Mouse (Mus musculus): Measurements from ENCODE around the gene Olfr239. TPM values are rescaled to one million over a fixed set of nuclear protein-coding genes. Genes with fewer than 3 reads are reported as not detected.
"Not testable (repeated sequence)": the region's sequence is repeated elsewhere in the genome, so short reads cannot be mapped to it uniquely, and the experiment has no call there.

The Olfr239 gene
- not detected in 2 replicates for polyA plus RNA-seq (2012)

GRCm38 (mm10) chr17:33191002-33191401 is at the start of gene Olfr239:
TSS of gene Olfr239 (plus strand) at chr17:33191302.
- TF ChIP-seq GATA1 (IDR thresholded peaks at IDR 0.05; ENCODE audit: low read length): not testable (repeated sequence)

DNA sequence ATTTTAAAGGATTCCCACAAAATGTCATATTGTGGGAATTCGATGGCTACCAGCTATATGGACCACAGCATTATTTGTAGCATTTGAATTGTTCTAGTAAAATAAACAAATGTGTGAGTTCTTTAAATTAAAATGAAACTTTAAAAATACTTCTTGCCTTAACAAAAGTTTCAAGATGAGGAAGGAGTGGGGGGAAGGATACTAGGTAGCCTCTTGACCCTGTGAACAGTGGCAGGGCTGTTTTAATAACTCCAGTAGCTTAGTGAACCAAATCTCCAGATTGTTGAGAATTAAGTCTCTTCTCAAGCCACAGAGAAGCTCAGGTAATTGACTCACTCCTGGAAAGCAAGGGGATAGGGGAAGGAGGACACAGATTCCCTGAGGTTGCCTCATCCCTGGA is 23.0 kb upstream of the Olfr239 start, which contains the start of gene Olfr55:
TSS of gene Olfr55 (plus strand) at position 301 of the 400 bp plus-strand sequence.
- TF ChIP-seq GATA1 (IDR thresholded peaks at IDR 0.05; ENCODE audit: low read length): not testable (repeated sequence)

DNA sequence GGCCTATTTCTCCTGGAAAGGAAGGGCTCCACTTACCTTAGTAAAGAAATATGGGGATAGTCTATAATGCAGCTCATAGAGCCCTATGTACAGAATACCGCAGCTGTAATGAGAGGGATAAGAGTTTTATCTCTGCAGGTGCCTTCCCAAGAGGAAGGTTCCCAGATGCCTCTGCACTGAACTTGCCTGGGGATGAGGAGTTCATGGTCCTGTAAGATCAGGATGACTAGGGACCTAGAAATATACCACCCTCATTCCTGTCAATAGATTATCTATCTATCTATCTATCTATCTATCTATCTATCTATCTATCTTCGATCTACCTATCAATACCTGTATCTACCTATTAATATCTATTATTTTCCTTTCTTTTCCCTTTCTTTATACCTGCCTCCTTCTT is 30.5 kb downstream of the Olfr239 start, which contains the start of gene Olfr1564:
TSS of gene Olfr1564 (minus strand) at position 101 of the 400 bp plus-strand sequence.
- no peak for TF ChIP-seq GATA1 (IDR thresholded peaks at IDR 0.05; ENCODE audit: low read length)

Other genes starting within 250 kb of the Olfr239 start
- gene Cyp4f13, start 243.9 kb upstream of the Olfr239 start, polyA plus RNA-seq (2012): 14.2 and 21.1 TPM in 2 replicates
- 0.11 and 0.28 TPM in 2 replicates for gene Zfp472, start 225.5 kb upstream of the Olfr239 start, polyA plus RNA-seq (2012)
- gene Zfp952, start 198.2 kb upstream of the Olfr239 start, polyA plus RNA-seq (2012): 0.13 and 0.15 TPM in 2 replicates
- 0.03 and 0.13 TPM in 2 replicates for gene Zfp763, start 157.9 kb upstream of the Olfr239 start, polyA plus RNA-seq (2012)
- gene 4921501E09Rik, start 123.2 kb upstream of the Olfr239 start, polyA plus RNA-seq (2012): not detected in 2 replicates
- 0.25 and 0.94 TPM in 2 replicates for gene Zfp563, start 102.0 kb upstream of the Olfr239 start, polyA plus RNA-seq (2012)
- not detected in 2 replicates for gene Morc2b, start 51.6 kb upstream of the Olfr239 start, polyA plus RNA-seq (2012)
- gene Olfr55, start 22.9 kb upstream of the Olfr239 start, polyA plus RNA-seq (2012): not detected in 2 replicates
- not detected in 2 replicates for gene Olfr1564, start 30.4 kb downstream of the Olfr239 start, polyA plus RNA-seq (2012)
- gene Zfp955a, start 63.8 kb downstream of the Olfr239 start, polyA plus RNA-seq (2012): 0.19 and 0.38 TPM in 2 replicates
- gene Olfr63, start 73.4 kb downstream of the Olfr239 start, polyA plus RNA-seq (2012): not detected in 2 replicates
- 0.32 and 0.40 TPM in 2 replicates for gene Zfp955b, start 98.2 kb downstream of the Olfr239 start, polyA plus RNA-seq (2012)
- gene Zfp81, start 167.6 kb downstream of the Olfr239 start, polyA plus RNA-seq (2012): 0.26 and 0.33 TPM in 2 replicates
- 0.30 and 0.65 TPM in 2 replicates for gene Zfp101, start 203.3 kb downstream of the Olfr239 start, polyA plus RNA-seq (2012)
- gene Actl9, start 241.6 kb downstream of the Olfr239 start, polyA plus RNA-seq (2012): not detected in 2 replicates